Mouse (Mus musculus) heart, embryonic 14.5 days (tissue): ENCODE data around the gene Mtf2. TPM values are rescaled to one million over a fixed set of nuclear protein-coding genes. Genes with fewer than 3 reads are reported as not detected.

Experiments used
- ATAC-seq: fragments of 200-750 bp; cut with Nextera tagmentation; 2 replicates; pipeline ENCODE4 v1.8.0; 2017; ENCODE audit warnings: low read depth, moderate TSS enrichment; ENCODE audit not compliant: insufficient number of reproducible peaks, insufficient read depth, low FRiP score
- H3K27ac ChIP-seq, 2 experiments: fragments of 200-500 bp in 1 of 2; fragments of 300-500 bp in 1 of 2; sonication (generic) in 1 of 2; replicated peaks in 1 of 2; 2 replicates each; pipeline ENCODE4 v1.5.1; 2012 to 2014; ENCODE audit warnings: low read depth in 2 of 2, low read length in 2 of 2, control low read depth in 1 of 2, mild to moderate bottlenecking in 1 of 2, mixed read lengths in 1 of 2; ENCODE audit not compliant: control insufficient read depth in 1 of 2, insufficient read depth in 1 of 2
- H3K27me3 ChIP-seq: fragments of 300-500 bp; sonication (generic); 2 replicates; pipeline ENCODE4 v1.6.1; 2014; ENCODE audit warnings: mild to moderate bottlenecking, low read length, control low read depth; ENCODE audit not compliant: control insufficient read depth, insufficient read depth
- H3K36me3 ChIP-seq: fragments of 300-500 bp; sonication (generic); 2 replicates; pipeline ENCODE4 v1.6.1; 2014; ENCODE audit warnings: mild to moderate bottlenecking, control low read depth, low read length, mixed read lengths; ENCODE audit not compliant: control insufficient read depth, insufficient read depth
- H3K4me1 ChIP-seq, 2 experiments: fragments of 200-500 bp in 1 of 2; fragments of 300-500 bp in 1 of 2; sonication (generic) in 1 of 2; 2 replicates each; pipeline ENCODE4 v1.6.1; 2012 to 2014; ENCODE audit warnings: low read length in 2 of 2, control low read depth in 1 of 2, mixed read lengths in 1 of 2; ENCODE audit not compliant: control insufficient read depth in 2 of 2, insufficient read depth in 2 of 2
- H3K4me2 ChIP-seq: fragments of 300-500 bp; sonication (generic); 2 replicates; pipeline ENCODE4 v1.6.1; 2014; ENCODE audit warnings: mild to moderate bottlenecking, low read length
- H3K4me3 ChIP-seq, 2 experiments: fragments of 200-500 bp in 1 of 2; fragments of 300-500 bp in 1 of 2; sonication (generic) in 1 of 2; 2 replicates each; pipeline ENCODE4 v1.5.1; 2012 to 2014; ENCODE audit warnings: low read length in 2 of 2, mild to moderate bottlenecking in 2 of 2, control low read depth in 1 of 2, low read depth in 1 of 2, moderate library complexity in 1 of 2; ENCODE audit not compliant: control insufficient read depth in 1 of 2, insufficient read depth in 1 of 2
- H3K9ac ChIP-seq: fragments of 300-500 bp; sonication (generic); 2 replicates; pipeline ENCODE4 v1.6.1; 2014; ENCODE audit warnings: mild to moderate bottlenecking, low read length
- H3K9me3 ChIP-seq: fragments of 300-500 bp; sonication (generic); 2 replicates; pipeline ENCODE4 v1.6.1; 2016; ENCODE audit warnings: low read length, control low read depth; ENCODE audit not compliant: control insufficient read depth
- WGBS: fragments of 180-500 bp; shearing (Covaris S2); extraction: QIAGEN DNeasy Blood & Tissue Kit; methylation state at CpG from one replicate; pipeline ENCODE4 v1.1.7; 2014; 5-methylcytosine and 5-hydroxymethylcytosine counted together
- polyA plus RNA-seq: library from polyadenylated mRNA; unstranded; fragments of >200 nt; fragmentation: Nextera tagmentation; extraction: Ambion mirVana; gene quantifications from 2 replicates; pipeline ENCODE4 v1.2.1, GENCODE M21; 2014

Mtf2 gene
- polyA plus RNA-seq, 1 experiment from 2014 or later = 63.6 TPM

DNA sequence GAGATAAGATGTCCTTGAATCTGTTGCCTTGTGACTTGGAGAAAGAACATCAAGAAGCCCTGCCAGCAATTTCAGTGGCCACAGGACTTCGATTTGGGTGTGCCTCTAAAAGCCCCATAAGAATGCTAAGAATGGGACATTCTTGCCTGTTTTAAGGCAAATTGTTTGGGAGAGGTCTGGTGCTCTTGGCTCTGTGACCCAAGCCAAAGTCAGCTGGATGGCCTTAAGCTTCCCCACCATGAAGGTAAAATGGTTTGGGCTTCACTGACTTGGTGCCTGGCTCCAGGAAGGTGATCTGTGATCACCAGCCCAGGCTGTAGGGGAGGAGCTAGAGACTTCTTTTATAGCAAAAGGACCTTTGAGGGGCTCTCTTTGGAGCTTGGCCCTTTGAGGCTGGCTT, 13.3 kb upstream of the Mtf2 start:
- ATAC-seq = no peak
- Histone ChIP-seq H3K4me3 (no peak overlapping the region), H3K9me3 (no peaks in the 10 kb centered on the region), H3K4me2 (no peak overlapping the region), H3K36me3 (no peaks in the 10 kb centered on the region), H3K4me1 (no peaks in the 10 kb centered on the region), H3K27ac (no peak overlapping the region), H3K9ac (no peak overlapping the region), H3K27me3 (no peaks in the 10 kb centered on the region)
- WGBS = 85% methylated on average over 1 of the region's 1 CpGs

DNA sequence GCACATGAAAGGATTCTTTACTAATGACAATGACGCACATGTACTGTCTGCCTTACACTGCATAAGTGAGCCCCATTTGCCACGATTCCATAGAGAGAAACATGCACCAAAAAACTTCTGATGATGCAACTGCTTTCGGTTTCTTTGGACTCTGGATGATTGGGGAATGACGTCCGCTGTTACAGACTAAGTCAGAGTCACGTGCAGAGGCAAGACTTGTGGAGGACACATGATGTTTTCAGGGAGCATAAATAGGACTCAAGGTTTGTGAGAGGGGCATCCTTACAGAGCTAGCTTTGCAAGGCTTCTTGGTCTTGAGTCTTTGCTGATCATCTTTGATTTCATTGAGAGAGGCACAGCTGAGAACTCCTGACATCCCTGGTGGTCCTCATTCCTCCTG, 11.9 kb upstream of the Mtf2 start:
- H3K4me3 ChIP-seq = no peak overlapping the region
- WGBS = 81% methylated on average over 6 of the region's 6 CpGs
- no peak overlapping the region for H3K4me2 ChIP-seq
- no peak for ATAC-seq
- H3K9me3 ChIP-seq = no peaks in the 10 kb centered on the region
- no peaks in the 10 kb centered on the region for H3K4me1 ChIP-seq
- H3K9ac ChIP-seq = no peak overlapping the region
- no peaks in the 10 kb centered on the region for H3K27me3 ChIP-seq
- no peak overlapping the region for H3K27ac ChIP-seq
- H3K36me3 ChIP-seq = no peaks in the 10 kb centered on the region

DNA sequence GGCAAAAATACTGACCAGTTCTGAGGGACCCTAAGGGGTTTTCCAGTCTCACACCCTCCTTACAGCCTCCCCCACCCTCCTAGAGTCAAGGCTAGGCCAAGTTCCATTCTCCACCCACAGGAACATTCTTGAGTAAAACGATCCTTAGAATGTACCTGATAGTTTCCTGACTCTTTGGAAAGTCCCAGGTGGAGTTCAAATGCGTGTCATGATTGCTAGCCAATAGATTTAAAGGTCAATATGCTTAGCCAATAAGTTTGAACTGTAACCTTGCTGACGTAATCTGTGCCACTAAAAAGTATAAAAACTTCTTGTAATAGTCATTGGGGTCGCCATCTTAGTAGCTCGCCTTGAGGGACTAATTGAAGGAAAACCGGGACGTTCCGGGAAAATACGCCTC, 5.1 kb upstream of the Mtf2 start:
- Histone ChIP-seq H3K9ac (no peak overlapping the region), H3K9me3 (no peaks in the 10 kb centered on the region), H3K27me3 (no peaks in the 10 kb centered on the region), H3K4me2 (no peak overlapping the region), H3K4me3 (no peak overlapping the region), H3K36me3 (no peaks in the 10 kb centered on the region), H3K27ac (no peak overlapping the region), H3K4me1 (no peaks in the 10 kb centered on the region)
- ATAC-seq = no peak
- WGBS = 90% methylated on average over 9 of the region's 9 CpGs

DNA sequence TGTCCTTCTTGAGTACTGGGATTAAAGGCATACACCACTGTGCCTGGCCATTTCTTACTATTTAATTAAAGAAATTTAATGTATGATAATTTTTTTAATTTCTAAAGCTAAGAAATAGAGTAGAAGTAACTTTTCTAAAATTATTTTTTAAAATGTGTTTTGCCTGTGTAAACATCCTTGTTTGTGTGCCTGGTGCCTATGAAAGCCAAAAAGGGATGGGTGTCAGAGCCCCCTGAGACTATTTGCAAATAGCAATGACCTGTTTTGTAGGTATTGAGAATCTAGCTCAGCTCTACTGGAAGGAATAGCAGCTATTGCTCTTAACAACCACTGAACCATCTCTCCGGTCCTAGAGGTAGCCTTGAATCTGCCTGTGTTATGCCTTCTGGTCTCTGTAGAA, 6.8 kb downstream of the Mtf2 start:
- no peaks in the 10 kb centered on the region for H3K27me3 ChIP-seq
- H3K9ac ChIP-seq = no peak overlapping the region
- H3K4me2 ChIP-seq = no peak overlapping the region
- H3K9me3 ChIP-seq = no peaks in the 10 kb centered on the region
- H3K27ac ChIP-seq = no peak overlapping the region
- WGBS = 94% methylated on average over 1 of the region's 1 CpGs
- ATAC-seq = no peak
- H3K4me3 ChIP-seq = no peak overlapping the region
- peaks cover 48% of the 10 kb centered on the region for H3K36me3 ChIP-seq
- no peaks in the 10 kb centered on the region for H3K4me1 ChIP-seq

DNA sequence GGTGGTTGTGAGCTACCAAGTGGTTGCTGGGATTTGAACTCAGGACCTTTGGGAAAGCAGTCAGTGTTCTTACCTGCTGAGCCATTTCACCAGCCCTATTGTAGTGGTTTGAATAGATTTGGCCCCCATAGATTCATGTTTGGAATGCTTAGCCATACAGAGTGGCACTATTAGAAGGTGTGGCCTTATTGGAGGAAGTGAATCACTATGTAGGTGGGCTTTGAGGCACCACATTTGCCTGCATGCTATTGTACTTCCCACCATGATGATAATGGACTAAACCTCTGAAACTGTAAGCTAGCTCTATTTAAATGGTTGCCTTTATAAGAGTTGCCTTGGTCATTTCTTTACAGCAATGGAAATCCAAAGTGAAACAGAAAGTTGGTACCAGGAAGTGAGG, 10.8 kb downstream of the Mtf2 start:
- H3K9ac ChIP-seq = no peak overlapping the region
- H3K27me3 ChIP-seq = no peaks in the 10 kb centered on the region
- H3K4me3 ChIP-seq = no peak overlapping the region
- no peaks in the 10 kb centered on the region for H3K9me3 ChIP-seq
- no peak overlapping the region for H3K4me2 ChIP-seq
- peaks cover 40% of the 10 kb centered on the region for H3K36me3 ChIP-seq
- no peak overlapping the region for H3K27ac ChIP-seq
- ATAC-seq = no peak
- H3K4me1 ChIP-seq = 0 out of 4 replicates have a peak, but pooled peaks cover 0 to 4% of the 10 kb centered on the region in 2 experiments

DNA sequence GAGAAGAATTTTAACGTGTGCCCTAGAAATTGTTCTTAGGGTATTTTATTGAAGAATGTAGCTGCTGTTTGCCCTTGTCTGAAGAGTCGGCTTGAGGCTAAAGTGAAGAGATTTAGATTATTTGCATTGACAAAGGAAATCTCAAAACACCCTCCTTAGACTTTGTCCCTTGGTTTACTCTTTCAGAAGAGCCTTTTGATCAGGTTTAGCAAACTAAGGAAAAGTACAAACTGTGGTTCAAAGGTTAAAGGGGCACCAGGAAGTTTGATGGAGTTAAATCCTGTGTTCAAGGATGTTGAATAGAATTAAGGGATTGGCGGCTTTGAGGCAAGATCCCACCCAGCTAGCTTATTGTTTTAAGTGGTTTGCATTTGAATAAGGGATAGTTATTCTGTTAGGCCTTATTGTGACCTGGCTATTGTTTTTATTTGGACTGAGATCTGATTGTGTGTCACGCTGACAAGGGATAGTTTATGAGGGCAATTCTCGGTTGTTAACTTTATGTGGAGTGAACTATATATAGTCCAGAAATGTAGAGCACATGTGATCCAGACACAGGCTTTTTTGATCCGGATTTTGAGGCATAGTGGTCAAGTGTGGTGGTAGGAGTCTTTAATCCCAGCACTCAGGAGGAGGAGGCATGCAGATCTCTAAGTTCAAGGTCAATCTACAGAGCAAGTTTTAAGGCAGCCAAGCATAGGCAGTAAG, 11.5 kb downstream of the Mtf2 start:
- H3K4me3 ChIP-seq = no peak overlapping the region
- H3K36me3 ChIP-seq = peaks cover 40% of the 10 kb centered on the region
- H3K9me3 ChIP-seq = no peaks in the 10 kb centered on the region
- H3K27me3 ChIP-seq = no peaks in the 10 kb centered on the region
- no peak overlapping the region for H3K9ac ChIP-seq
- 75% methylated on average over 6 of the region's 6 CpGs for WGBS
- H3K4me2 ChIP-seq = no peak overlapping the region
- no peak for ATAC-seq
- H3K4me1 ChIP-seq = 0 out of 4 replicates have a peak, but pooled peaks cover 0 to 4% of the 10 kb centered on the region in 2 experiments
- H3K27ac ChIP-seq = no peak overlapping the region

DNA sequence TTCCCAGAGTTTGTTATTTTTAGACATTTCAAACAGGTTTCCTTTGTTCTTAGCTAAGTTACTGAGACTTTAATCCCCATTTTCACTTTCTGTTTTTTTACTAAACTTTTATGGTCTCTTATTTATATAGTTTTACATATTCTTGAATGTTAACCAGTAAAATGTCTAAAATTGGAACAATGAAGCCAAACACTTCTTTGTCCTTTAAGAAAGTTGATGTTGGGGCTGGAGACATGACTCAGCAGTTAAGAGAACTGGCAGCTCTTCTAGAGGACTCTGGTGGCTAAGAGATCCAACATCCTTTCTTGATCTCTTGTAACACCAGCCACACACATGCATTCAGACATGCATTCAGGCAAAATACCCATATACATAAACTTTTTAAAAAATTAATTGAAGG, 14.1 kb downstream of the Mtf2 start:
- Histone ChIP-seq H3K4me3 (no peak overlapping the region), H3K27ac (no peak overlapping the region), H3K36me3 (peaks cover 45% of the 10 kb centered on the region)

DNA sequence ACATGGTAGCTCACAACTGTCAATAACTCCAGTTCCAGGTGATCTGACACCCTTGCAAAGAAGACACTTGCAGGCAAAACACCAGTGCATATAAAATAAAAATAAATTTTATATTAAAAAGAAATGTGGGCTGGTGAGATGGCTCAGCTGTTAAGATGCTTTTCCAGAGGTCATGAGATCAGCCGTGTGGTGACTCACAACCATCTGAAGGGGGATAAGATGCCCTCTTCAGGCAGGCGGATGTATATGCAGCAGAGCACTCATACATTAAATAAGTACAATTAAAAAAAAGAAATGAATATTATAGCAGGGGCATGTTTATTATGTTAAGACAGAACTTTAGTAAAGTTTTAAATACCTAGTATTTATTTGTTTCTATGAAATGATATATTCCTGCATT, 16.9 kb downstream of the Mtf2 start:
- no peak for ATAC-seq
- H3K9ac ChIP-seq = no peak overlapping the region
- 0 out of 4 replicates have a peak, but pooled peaks cover 0 to 4% of the 10 kb centered on the region in 2 experiments for H3K4me1 ChIP-seq
- H3K4me3 ChIP-seq = no peak overlapping the region
- no peak overlapping the region for H3K4me2 ChIP-seq
- 52% methylated on average over 2 of the region's 2 CpGs for WGBS
- no peaks in the 10 kb centered on the region for H3K9me3 ChIP-seq
- H3K27me3 ChIP-seq = no peaks in the 10 kb centered on the region
- H3K27ac ChIP-seq = no peak overlapping the region
- peaks cover 69% of the 10 kb centered on the region for H3K36me3 ChIP-seq

More for the DNA sequence above, 14.1 kb downstream of the Mtf2 start:
- Histone ChIP-seq H3K9ac (no peak overlapping the region), H3K4me1 (0 out of 4 replicates have a peak, but pooled peaks cover 0 to 4% of the 10 kb centered on the region in 2 experiments), H3K4me2 (no peak overlapping the region), H3K27me3 (no peaks in the 10 kb centered on the region), H3K9me3 (no peaks in the 10 kb centered on the region)
- no peak for ATAC-seq
